Mouse (Mus musculus): Measurements from ENCODE around the gene Hbs1l.

- no peak for TF ChIP-seq CTCF (IDR thresholded peaks at IDR 0.05 in 2 of 3, conservative IDR thresholded peaks at IDR 0.05 in 1 of 3; ENCODE audit: control insufficient read depth in 1 of 3, insufficient read depth in 1 of 3, low read depth in 2 of 3, low read length in 3 of 3, poor library complexity in 1 of 3, severe bottlenecking in 1 of 3)
- no peak for TF ChIP-seq GABPA (IDR thresholded peaks at IDR 0.05; ENCODE audit: low read depth, low read length)
- no peak for TF ChIP-seq POLR2AphosphoS2 (IDR thresholded peaks at IDR 0.05; ENCODE audit: low read length)
- TF ChIP-seq UBTF (IDR thresholded peaks at IDR 0.05; ENCODE audit: borderline replicate concordance, insufficient read depth, low read depth, low read length), result no peak
- no peak for TF ChIP-seq TCF12 (IDR thresholded peaks at IDR 0.05; ENCODE audit: low read depth, low read length)
- TF ChIP-seq ZKSCAN1 (IDR thresholded peaks at IDR 0.05; ENCODE audit: low read depth, low read length), result no peak
- no peak for TF ChIP-seq TAL1 (IDR thresholded peaks at IDR 0.05; ENCODE audit: low read length)
- no peak for TF ChIP-seq EP300 (IDR thresholded peaks at IDR 0.05; ENCODE audit: low read depth in 1 of 2, low read length in 2 of 2)
- no peak for TF ChIP-seq NRF1 (IDR thresholded peaks at IDR 0.05; ENCODE audit: insufficient read depth, low read depth, low read length, poor library complexity, severe bottlenecking)
- no peak for TF ChIP-seq ETS1 (IDR thresholded peaks at IDR 0.05; ENCODE audit: low read depth, low read length)
- TF ChIP-seq POLR2A (IDR thresholded peaks at IDR 0.05; ENCODE audit: control insufficient read depth in 1 of 2, insufficient read depth in 1 of 2, low read depth in 1 of 2, low read length in 2 of 2, poor library complexity in 1 of 2), result no peak
- no peak for TF ChIP-seq KAT2A (conservative IDR thresholded peaks at IDR 0.05; ENCODE audit: low read depth, low read length)
Measured at GRCm38 (mm10) chr10:21372271-21372670, 76.5 kb downstream of the Hbs1l start.

All from MEL (cell line).